Mouse (Mus musculus): ENCODE data around the gene Fcer2a. TPM values are rescaled to one million over a fixed set of nuclear protein-coding genes. Genes with fewer than 3 reads are reported as not detected.
A peak's percentile ranks its signal among the peaks of the same experiment; 100 is the strongest.

Fcer2a gene
- polyA plus RNA-seq, 1 experiment from 2014 or later: 0.11 TPM

- WGBS: 79% methylated on average over 3 of the region's 3 CpGs
- Histone ChIP-seq H3K9me3 (replicated peaks) (no peaks in the 10 kb centered on the region; the same call in 1 of the 2 replicates), H3K27me3 (ENCODE audit: low read depth, poor library complexity, severe bottlenecking) (no peaks in the 10 kb centered on the region), H3K4me3 (no peak overlapping the region), H3K36me3 (no peaks in the 10 kb centered on the region), H3K4me1 (no peaks in the 10 kb centered on the region), H3K27ac (replicated peaks) (no peak overlapping the region)
- no peak for DNase-seq (ENCODE audit: low spot score)
Measured at GRCm38 (mm10) chr8:3690774-3691173, 3.2 kb downstream of the Fcer2a start.

GRCm38 (mm10) chr8:3687537-3687936 lies 6.4 kb downstream of the Fcer2a start:
- no peak overlapping the region for H3K27ac ChIP-seq (replicated peaks)
- DNase-seq (ENCODE audit: low spot score): no peak

GRCm38 (mm10) chr8:3685422-3685821 lies 8.6 kb downstream of the Fcer2a start:
- Histone ChIP-seq H3K27me3 (ENCODE audit: low read depth, poor library complexity, severe bottlenecking) (no peaks in the 10 kb centered on the region), H3K4me1 (no peaks in the 10 kb centered on the region), H3K27ac (replicated peaks) (no peak overlapping the region), H3K4me3 (no peak overlapping the region), H3K36me3 (peaks cover 30% of the 10 kb centered on the region), H3K9me3 (replicated peaks) (no peaks in the 10 kb centered on the region)
- 74% methylated on average over 5 of the region's 5 CpGs for WGBS
- DNase-seq (ENCODE audit: low spot score): no peak

More at GRCm38 (mm10) chr8:3687537-3687936, 6.4 kb downstream of the Fcer2a start:
- H3K27me3 ChIP-seq (ENCODE audit: low read depth, poor library complexity, severe bottlenecking): no peaks in the 10 kb centered on the region
- no peaks in the 10 kb centered on the region for H3K4me1 ChIP-seq
- peaks cover 9% of the 10 kb centered on the region for H3K36me3 ChIP-seq
- WGBS: 80% methylated on average over 6 of the region's 6 CpGs
- no peak overlapping the region for H3K4me3 ChIP-seq
- no peaks in the 10 kb centered on the region for H3K9me3 ChIP-seq (replicated peaks)

GRCm38 (mm10) chr8:3684530-3684929 lies 9.4 kb downstream of the Fcer2a start:
- H3K9me3 ChIP-seq (replicated peaks): no peaks in the 10 kb centered on the region
- no peaks in the 10 kb centered on the region for H3K4me1 ChIP-seq
- no peak for DNase-seq (ENCODE audit: low spot score)
- H3K4me3 ChIP-seq: no peak overlapping the region
- H3K36me3 ChIP-seq: peaks cover 39% of the 10 kb centered on the region
- no peak overlapping the region for H3K27ac ChIP-seq (replicated peaks)
- H3K27me3 ChIP-seq (ENCODE audit: low read depth, poor library complexity, severe bottlenecking): no peaks in the 10 kb centered on the region

- Histone ChIP-seq H3K4me3 (no peak overlapping the region), H3K27ac (replicated peaks) (no peak overlapping the region), H3K27me3 (ENCODE audit: low read depth, poor library complexity, severe bottlenecking) (no peaks in the 10 kb centered on the region), H3K4me1 (no peaks in the 10 kb centered on the region), H3K9me3 (replicated peaks) (no peaks in the 10 kb centered on the region), H3K36me3 (peaks cover 48% of the 10 kb centered on the region)
- WGBS: 81% methylated on average over 6 of the region's 6 CpGs
- no peak for DNase-seq (ENCODE audit: low spot score)
Measured at GRCm38 (mm10) chr8:3683408-3684176, 10.4 kb downstream of the Fcer2a start.

DNA sequence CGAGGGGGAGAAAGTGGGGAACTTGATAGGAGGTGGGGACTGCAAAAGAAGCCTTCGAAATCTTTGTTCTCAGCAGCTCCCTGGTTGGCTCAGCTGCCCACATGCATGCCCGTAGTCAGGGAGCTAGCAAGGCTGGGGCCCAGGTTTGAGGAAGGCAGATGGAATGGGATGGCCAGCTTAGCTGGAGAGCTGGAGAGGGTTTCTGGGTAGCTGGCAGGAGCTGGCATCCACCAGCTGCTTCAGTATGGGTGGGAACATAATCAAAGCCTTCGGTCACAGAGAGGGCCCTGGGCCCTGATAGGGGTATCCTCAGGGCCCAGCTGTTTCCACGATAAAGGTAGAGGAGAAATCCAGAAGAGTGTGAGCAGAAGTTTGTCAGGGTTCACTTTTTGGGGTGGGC lies 11.5 kb downstream of the Fcer2a start:
- Histone ChIP-seq H3K27ac (replicated peaks) (no peak overlapping the region), H3K27me3 (ENCODE audit: low read depth, poor library complexity, severe bottlenecking) (no peaks in the 10 kb centered on the region), H3K36me3 (peaks cover 51% of the 10 kb centered on the region), H3K9me3 (replicated peaks) (no peaks in the 10 kb centered on the region), H3K4me1 (peaks cover 6% of the 10 kb centered on the region), H3K4me3 (no peak overlapping the region)
- WGBS: 87% methylated on average over 5 of the region's 5 CpGs
- DNase-seq (ENCODE audit: low spot score): no peak

- no peak overlapping the region for H3K27ac ChIP-seq (replicated peaks)
- 95% methylated on average over 5 of the region's 5 CpGs for WGBS
- peaks cover 15% of the 10 kb centered on the region for H3K4me1 ChIP-seq
- H3K9me3 ChIP-seq (replicated peaks): no peaks in the 10 kb centered on the region
- no peak overlapping the region for H3K4me3 ChIP-seq
- no peaks in the 10 kb centered on the region for H3K27me3 ChIP-seq (ENCODE audit: low read depth, poor library complexity, severe bottlenecking)
- peaks cover 51% of the 10 kb centered on the region for H3K36me3 ChIP-seq
- no peak for DNase-seq (ENCODE audit: low spot score)
Measured at GRCm38 (mm10) chr8:3679656-3680055, 14.3 kb downstream of the Fcer2a start.

DNA sequence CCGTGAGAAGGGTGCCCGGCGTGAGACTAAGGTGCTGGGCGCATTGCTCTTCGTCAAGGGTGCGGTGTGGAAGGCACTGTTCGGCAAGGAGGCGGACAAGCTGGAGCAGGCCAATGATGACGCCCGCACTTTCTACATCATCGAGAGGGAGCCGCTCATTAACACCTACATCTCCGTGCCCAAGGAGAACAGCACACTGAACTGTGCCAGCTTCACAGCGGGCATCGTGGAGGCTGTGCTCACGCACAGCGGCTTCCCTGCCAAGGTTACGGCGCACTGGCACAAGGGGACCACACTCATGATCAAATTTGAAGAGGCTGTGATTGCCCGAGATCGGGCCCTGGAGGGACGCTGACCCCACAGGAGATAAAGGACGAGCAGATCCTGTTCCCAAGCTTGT lies 14.7 kb downstream of the Fcer2a start:
- 96% methylated on average over 23 of the region's 23 CpGs for WGBS
- no peak for DNase-seq (ENCODE audit: low spot score)
- no peak overlapping the region for H3K4me3 ChIP-seq
- H3K9me3 ChIP-seq (replicated peaks): no peaks in the 10 kb centered on the region
- peaks cover 15% of the 10 kb centered on the region for H3K4me1 ChIP-seq
- no peak overlapping the region for H3K27ac ChIP-seq (replicated peaks)
- peaks cover 51% of the 10 kb centered on the region for H3K36me3 ChIP-seq
- no peaks in the 10 kb centered on the region for H3K27me3 ChIP-seq (ENCODE audit: low read depth, poor library complexity, severe bottlenecking)

DNA sequence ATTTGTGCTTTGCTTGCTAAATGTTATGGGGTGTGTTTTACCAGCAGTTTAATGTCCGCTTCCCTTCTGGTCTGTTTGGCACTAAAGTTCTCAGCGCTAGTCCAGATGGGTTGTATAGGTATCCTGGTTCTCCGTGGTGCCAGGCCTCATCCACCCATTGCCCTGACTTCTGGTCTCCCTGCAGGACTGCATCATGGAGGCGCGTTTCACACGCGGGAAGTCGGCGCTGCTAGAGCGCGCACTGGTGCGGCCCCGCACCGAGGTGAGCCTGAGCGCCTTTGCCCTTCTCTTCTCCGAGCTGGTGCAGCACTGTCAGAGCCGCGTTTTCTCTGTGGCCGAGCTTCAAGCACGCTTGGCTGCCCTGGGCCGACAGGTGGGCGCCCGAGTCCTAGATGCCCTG lies 15.1 kb downstream of the Fcer2a start:
- no peaks in the 10 kb centered on the region for H3K9me3 ChIP-seq (replicated peaks)
- H3K36me3 ChIP-seq: peaks cover 51% of the 10 kb centered on the region
- peaks cover 15% of the 10 kb centered on the region for H3K4me1 ChIP-seq
- H3K27me3 ChIP-seq (ENCODE audit: low read depth, poor library complexity, severe bottlenecking): no peaks in the 10 kb centered on the region
- H3K27ac ChIP-seq (replicated peaks): no peak overlapping the region
- DNase-seq (ENCODE audit: low spot score): no peak
- 96% methylated on average over 23 of the region's 23 CpGs for WGBS
- 0 out of 2 replicates have a peak overlapping the region, but pooled peaks have one; percentile 16 for H3K4me3 ChIP-seq

GRCm38 (mm10) chr8:3676993-3677579 lies 16.9 kb downstream of the Fcer2a start:
- H3K36me3 ChIP-seq: peaks cover 37% of the 10 kb centered on the region
- H3K4me3 ChIP-seq: peak overlapping the region; percentile 89
- peaks cover 22% of the 10 kb centered on the region for H3K4me1 ChIP-seq
- no peaks in the 10 kb centered on the region for H3K27me3 ChIP-seq (ENCODE audit: low read depth, poor library complexity, severe bottlenecking)
- peak overlapping the region; percentile 95 for H3K27ac ChIP-seq (replicated peaks)
- H3K9me3 ChIP-seq (replicated peaks): no peaks in the 10 kb centered on the region
- peak; percentile 17 for DNase-seq (ENCODE audit: low spot score)
- 11% methylated on average over 15 of the region's 15 CpGs for WGBS

DNA sequence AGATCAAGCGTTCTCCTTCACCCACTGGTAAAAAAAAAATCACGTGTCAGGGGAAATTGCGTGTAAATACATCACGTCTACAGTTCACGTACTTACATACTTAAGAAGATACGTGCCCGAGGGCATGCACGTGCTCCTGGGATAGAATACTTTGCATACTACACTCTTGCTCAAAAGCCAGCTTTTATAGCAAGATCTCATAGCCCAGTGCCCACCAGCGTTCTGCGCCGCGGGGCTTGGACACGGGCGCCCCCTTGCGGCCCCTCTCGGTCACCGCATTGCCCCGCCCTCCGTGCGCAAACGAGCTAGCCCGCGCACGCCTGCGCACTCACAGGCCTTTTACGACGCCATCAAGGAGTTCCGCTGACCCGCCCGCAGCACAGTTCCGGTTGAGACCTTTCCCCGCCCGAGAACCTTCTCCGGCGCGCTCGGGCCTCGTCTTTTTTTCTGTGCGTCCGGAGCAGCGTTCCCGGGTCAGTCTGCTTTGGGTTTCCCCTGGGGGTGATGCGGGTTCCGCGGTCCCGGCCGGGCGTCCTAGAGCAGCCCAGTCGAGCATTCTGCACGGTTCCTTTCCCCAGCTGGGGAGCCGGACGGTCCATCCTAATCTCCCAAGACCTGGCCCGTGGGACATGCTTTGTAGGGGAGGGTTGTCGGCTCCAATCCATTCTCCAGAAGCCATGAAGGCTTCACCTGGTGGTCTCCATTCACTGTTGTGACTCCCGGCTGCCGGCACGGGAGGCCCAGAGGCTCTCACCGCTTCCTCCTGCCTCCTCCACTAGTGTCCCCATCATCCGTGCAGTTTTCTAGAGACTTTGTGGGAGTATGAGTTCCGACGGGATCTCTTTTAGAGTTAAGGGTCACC lies 17.6 kb downstream of the Fcer2a start, which contains the start of gene Trappc5:
Gene Trappc5 (plus strand): TSS at position 169 of the 862 bp plus-strand sequence.
- peak within 1 kb of the TSS; percentile 95 for H3K27ac ChIP-seq (replicated peaks)
- peaks cover 22% of the 10 kb centered on the region for H3K4me1 ChIP-seq
- DNase-seq (ENCODE audit: low spot score): peak; percentile 93
- 2% methylated on average over 61 of the region's 61 CpGs for WGBS
- H3K27me3 ChIP-seq (ENCODE audit: low read depth, poor library complexity, severe bottlenecking): no peaks in the 10 kb centered on the region
- peaks cover 30% of the 10 kb centered on the region for H3K36me3 ChIP-seq
- no peaks in the 10 kb centered on the region for H3K9me3 ChIP-seq (replicated peaks)
- peak within 1 kb of the TSS; percentile 89 for H3K4me3 ChIP-seq

GRCm38 (mm10) chr8:3674671-3675070 lies 19.3 kb downstream of the Fcer2a start:
- no peak overlapping the region for H3K27ac ChIP-seq (replicated peaks)
- no peaks in the 10 kb centered on the region for H3K9me3 ChIP-seq (replicated peaks)
- H3K27me3 ChIP-seq (ENCODE audit: low read depth, poor library complexity, severe bottlenecking): no peaks in the 10 kb centered on the region
- H3K36me3 ChIP-seq: peaks cover 13% of the 10 kb centered on the region
- peaks cover 22% of the 10 kb centered on the region for H3K4me1 ChIP-seq
- WGBS: 48% methylated on average over 3 of the region's 3 CpGs
- H3K4me3 ChIP-seq: no peak overlapping the region
- no peak for DNase-seq (ENCODE audit: low spot score)
